Mouse (Mus musculus) T-helper 2 cell (primary cell): ENCODE results near the gene Fuk.
"Not testable (repeated sequence)": the region's sequence is repeated elsewhere in the genome, so short reads cannot be mapped to it uniquely, and the experiment has no call there.

Experiments used
- in situ Hi-C: fragments of 300-600 bp; cut with MboI, MseI; formaldehyde crosslinking; loops from one replicate; pipeline ENCODE4 v1.15.1; 2025; ENCODE audit warnings: high pct_unique_total_duplicates

Gene Fuk

GRCm38 (mm10) chr8:110919341-110920031, 17.2 kb upstream of the Fuk start, which contains the start of gene St3gal2:
Gene St3gal2, plus strand, starts transcription at chr8:110919922.
- in situ Hi-C loops, result no loop called here

- in situ Hi-C loops, result no loop called here
Observed at GRCm38 (mm10) chr8:110918460-110918859, 16.2 kb upstream of the Fuk start.

GRCm38 (mm10) chr8:110918027-110918426, 15.7 kb upstream of the Fuk start:
- in situ Hi-C loops, result no loop called here

- in situ Hi-C loops, result no loop called here
Observed at GRCm38 (mm10) chr8:110917415-110917814, 15.1 kb upstream of the Fuk start.

GRCm38 (mm10) chr8:110911576-110912570, 9.6 kb upstream of the Fuk start:
- in situ Hi-C loops, result no loop called here

- in situ Hi-C loops, result not testable (repeated sequence)
Observed at GRCm38 (mm10) chr8:110909850-110910249, 7.6 kb upstream of the Fuk start.

- in situ Hi-C loops, result no loop called here
Observed at GRCm38 (mm10) chr8:110906682-110907081, 4.4 kb upstream of the Fuk start.

GRCm38 (mm10) chr8:110905404-110905803, 3.1 kb upstream of the Fuk start:
- in situ Hi-C loops, result no loop called here

GRCm38 (mm10) chr8:110902579-110902965, 284 bp upstream of the Fuk start:
- in situ Hi-C loops, result no loop called here

- in situ Hi-C loops, result no loop called here
Observed at GRCm38 (mm10) chr8:110901056-110901455, 1.2 kb downstream of the Fuk start.

GRCm38 (mm10) chr8:110897495-110897894, 4.8 kb downstream of the Fuk start:
- in situ Hi-C loops, result no loop called here

- in situ Hi-C loops, result no loop called here
Observed at GRCm38 (mm10) chr8:110895812-110896211, 6.5 kb downstream of the Fuk start.

GRCm38 (mm10) chr8:110895254-110895653, 7.0 kb downstream of the Fuk start:
- in situ Hi-C loops, result no loop called here

- in situ Hi-C loops, result no loop called here
Observed at GRCm38 (mm10) chr8:110894851-110895250, 7.4 kb downstream of the Fuk start.

GRCm38 (mm10) chr8:110892913-110893312, 9.4 kb downstream of the Fuk start:
- in situ Hi-C loops, result no loop called here

- in situ Hi-C loops, result no loop called here
Observed at GRCm38 (mm10) chr8:110892040-110892439, 10.2 kb downstream of the Fuk start.

- in situ Hi-C loops, result no loop called here
Observed at GRCm38 (mm10) chr8:110889904-110890470, 12.3 kb downstream of the Fuk start.

GRCm38 (mm10) chr8:110888860-110889259, 13.4 kb downstream of the Fuk start:
- in situ Hi-C loops, result no loop called here

- in situ Hi-C loops, result no loop called here
Observed at GRCm38 (mm10) chr8:110888441-110888840, 13.8 kb downstream of the Fuk start.

- in situ Hi-C loops, result no loop called here
Observed at GRCm38 (mm10) chr8:110887551-110887950, 14.7 kb downstream of the Fuk start.

GRCm38 (mm10) chr8:110886634-110887033, 15.7 kb downstream of the Fuk start:
- in situ Hi-C loops, result no loop called here

GRCm38 (mm10) chr8:110883824-110884223, 18.5 kb downstream of the Fuk start:
- in situ Hi-C loops, result no loop called here
